Mouse (Mus musculus): ENCODE data around the gene Arfip2. TPM values are rescaled to one million over a fixed set of nuclear protein-coding genes. Genes with fewer than 3 reads are reported as not detected.

The Arfip2 gene
- total and polyA plus RNA-seq, 2 experiments, result 4.9 to 28.6 TPM

DNA sequence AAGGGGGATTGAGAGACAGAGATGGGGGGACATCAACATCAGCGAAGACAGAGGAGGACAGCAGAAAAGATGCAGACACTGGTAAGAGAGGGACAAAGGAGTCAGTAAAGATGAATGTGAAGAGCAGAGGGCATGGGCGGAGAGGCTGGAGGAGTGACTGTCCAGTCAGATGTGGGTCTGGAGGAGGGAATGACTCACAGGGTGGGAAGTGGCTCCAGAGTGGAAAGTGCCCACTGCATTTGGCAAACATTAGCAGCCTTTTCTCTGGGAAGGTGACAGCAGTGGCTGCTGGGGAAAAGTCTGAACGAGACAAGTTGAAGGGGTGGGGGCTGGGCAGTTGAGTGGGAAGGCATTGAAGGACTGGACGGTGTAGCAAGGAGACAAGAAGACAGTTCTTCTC, 19.2 kb downstream of the Arfip2 start:
- Histone ChIP-seq H3K27ac (replicated peaks; ENCODE audit: insufficient read depth, low read depth, low read length) (no peak overlapping the region), H3K4me3 (ENCODE audit: insufficient read depth, low read depth, low read length) (no peak overlapping the region), H3K4me1 (ENCODE audit: control insufficient read depth, insufficient read depth, low read length) (peaks cover 3% of the 10 kb centered on the region; the same call in 1 of the 2 replicates), H3K79me2 (ENCODE audit: control insufficient read depth, insufficient read depth, low read length) (no peaks in the 10 kb centered on the region), H3K27me3 (ENCODE audit: control insufficient read depth, insufficient read depth, low read length) (no peaks in the 10 kb centered on the region), H3K36me3 (ENCODE audit: control insufficient read depth, insufficient read depth, low read length) (peaks cover 26% of the 10 kb centered on the region), H3K9ac (ENCODE audit: low read depth, low read length) (no peak overlapping the region)
- TF ChIP-seq CTCF (IDR thresholded peaks at IDR 0.05; ENCODE audit: low read depth, low read length) (no peak), POLR2A (IDR thresholded peaks at IDR 0.05; ENCODE audit: extremely low read depth, insufficient read depth, low read length) (no peak)
- DNase-seq (ENCODE audit: extremely low read depth, low read depth, low spot score), result no peak
- 87% methylated on average over 4 of the region's 4 CpGs for WGBS

GRCm38 (mm10) chr7:105619701-105620100, 20.5 kb downstream of the Arfip2 start:
- H3K27me3 ChIP-seq (ENCODE audit: control insufficient read depth, insufficient read depth, low read length), result no peaks in the 10 kb centered on the region
- peaks cover 3% of the 10 kb centered on the region; the same call in 1 of the 2 replicates for H3K4me1 ChIP-seq (ENCODE audit: control insufficient read depth, insufficient read depth, low read length)
- H3K79me2 ChIP-seq (ENCODE audit: control insufficient read depth, insufficient read depth, low read length), result no peaks in the 10 kb centered on the region
- 62% methylated on average over 3 of the region's 3 CpGs for WGBS
- no peak for TF ChIP-seq POLR2A (IDR thresholded peaks at IDR 0.05; ENCODE audit: extremely low read depth, insufficient read depth, low read length)
- TF ChIP-seq CTCF (IDR thresholded peaks at IDR 0.05; ENCODE audit: low read depth, low read length), result no peak
- no peak overlapping the region for H3K4me3 ChIP-seq (ENCODE audit: insufficient read depth, low read depth, low read length)
- no peak overlapping the region for H3K27ac ChIP-seq (replicated peaks; ENCODE audit: insufficient read depth, low read depth, low read length)
- peaks cover 27% of the 10 kb centered on the region for H3K36me3 ChIP-seq (ENCODE audit: control insufficient read depth, insufficient read depth, low read length)
- H3K9ac ChIP-seq (ENCODE audit: low read depth, low read length), result no peak overlapping the region
- no peak for DNase-seq (ENCODE audit: extremely low read depth, low read depth, low spot score)

GRCm38 (mm10) chr7:105617810-105618209, 22.4 kb downstream of the Arfip2 start:
- Histone ChIP-seq H3K79me2 (ENCODE audit: control insufficient read depth, insufficient read depth, low read length) (no peaks in the 10 kb centered on the region), H3K9ac (ENCODE audit: low read depth, low read length) (no peak overlapping the region), H3K27me3 (ENCODE audit: control insufficient read depth, insufficient read depth, low read length) (no peaks in the 10 kb centered on the region), H3K4me3 (ENCODE audit: insufficient read depth, low read depth, low read length) (no peak overlapping the region), H3K4me1 (ENCODE audit: control insufficient read depth, insufficient read depth, low read length) (peaks cover 3% of the 10 kb centered on the region; the same call in 1 of the 2 replicates), H3K27ac (replicated peaks; ENCODE audit: insufficient read depth, low read depth, low read length) (no peak overlapping the region), H3K36me3 (ENCODE audit: control insufficient read depth, insufficient read depth, low read length) (peaks cover 20% of the 10 kb centered on the region)
- no peak for DNase-seq (ENCODE audit: extremely low read depth, low read depth, low spot score)
- no peak for TF ChIP-seq CTCF (IDR thresholded peaks at IDR 0.05; ENCODE audit: low read depth, low read length)
- no peak for TF ChIP-seq POLR2A (IDR thresholded peaks at IDR 0.05; ENCODE audit: extremely low read depth, insufficient read depth, low read length)
- WGBS, result 97% methylated on average over 22 of the region's 22 CpGs

DNA sequence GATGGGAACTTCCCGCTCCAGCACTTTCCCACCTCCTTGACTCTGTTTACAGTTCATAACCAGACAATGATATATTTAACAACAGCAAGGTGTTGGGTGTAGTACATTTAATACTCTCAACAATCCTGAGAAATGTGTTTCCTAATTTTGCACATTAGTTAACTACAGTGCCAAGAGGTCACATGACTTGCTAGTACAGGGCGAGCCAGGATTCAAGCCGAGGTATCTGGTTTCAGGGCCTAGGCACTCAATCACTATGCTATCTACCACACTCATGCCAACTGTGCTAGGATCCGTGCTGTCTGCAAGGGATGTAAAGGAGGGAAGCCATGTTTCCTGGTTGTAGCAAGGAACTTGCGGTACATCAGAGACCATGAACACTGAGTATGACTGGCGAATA, 23.7 kb downstream of the Arfip2 start:
- peaks cover 23% of the 10 kb centered on the region for H3K36me3 ChIP-seq (ENCODE audit: control insufficient read depth, insufficient read depth, low read length)
- DNase-seq (ENCODE audit: extremely low read depth, low read depth, low spot score), result peak; percentile 54
- no peaks in the 10 kb centered on the region for H3K79me2 ChIP-seq (ENCODE audit: control insufficient read depth, insufficient read depth, low read length)
- H3K9ac ChIP-seq (ENCODE audit: low read depth, low read length), result no peak overlapping the region
- no peaks in the 10 kb centered on the region for H3K27me3 ChIP-seq (ENCODE audit: control insufficient read depth, insufficient read depth, low read length)
- H3K27ac ChIP-seq (replicated peaks; ENCODE audit: insufficient read depth, low read depth, low read length), result no peak overlapping the region
- 65% methylated on average over 6 of the region's 6 CpGs for WGBS
- peaks cover 3% of the 10 kb centered on the region; the same call in 1 of the 2 replicates for H3K4me1 ChIP-seq (ENCODE audit: control insufficient read depth, insufficient read depth, low read length)
- TF ChIP-seq POLR2A (IDR thresholded peaks at IDR 0.05; ENCODE audit: extremely low read depth, insufficient read depth, low read length), result no peak
- H3K4me3 ChIP-seq (ENCODE audit: insufficient read depth, low read depth, low read length), result no peak overlapping the region

DNA sequence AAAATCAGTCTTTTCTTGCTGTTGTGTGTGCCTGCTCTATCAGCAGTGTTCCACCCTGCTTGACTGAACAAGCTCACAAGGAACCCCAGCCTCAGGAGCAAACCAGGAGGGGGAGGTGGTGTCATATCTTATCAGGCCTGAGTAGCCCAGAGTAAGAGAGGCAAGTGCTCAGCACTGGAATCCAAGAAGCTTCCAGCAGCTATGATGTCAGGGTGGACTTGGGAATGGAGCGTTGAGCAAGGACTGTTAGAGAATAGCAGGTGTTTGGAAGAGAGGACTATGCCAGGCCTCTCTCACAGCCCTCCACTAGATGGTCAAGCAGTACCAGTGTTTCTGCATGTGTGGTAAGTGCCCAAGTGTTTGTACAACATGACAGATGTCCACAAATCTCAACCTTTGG, 24.5 kb downstream of the Arfip2 start:
- WGBS, result 30% methylated on average over 1 of the region's 1 CpGs
- H3K27me3 ChIP-seq (ENCODE audit: control insufficient read depth, insufficient read depth, low read length), result no peaks in the 10 kb centered on the region
- peaks cover 28% of the 10 kb centered on the region for H3K36me3 ChIP-seq (ENCODE audit: control insufficient read depth, insufficient read depth, low read length)
- DNase-seq (ENCODE audit: extremely low read depth, low read depth, low spot score), result peak; percentile 73
- no peak overlapping the region for H3K4me3 ChIP-seq (ENCODE audit: insufficient read depth, low read depth, low read length)
- no peak overlapping the region for H3K9ac ChIP-seq (ENCODE audit: low read depth, low read length)
- no peaks in the 10 kb centered on the region for H3K79me2 ChIP-seq (ENCODE audit: control insufficient read depth, insufficient read depth, low read length)
- peaks cover 3% of the 10 kb centered on the region; the same call in 1 of the 2 replicates for H3K4me1 ChIP-seq (ENCODE audit: control insufficient read depth, insufficient read depth, low read length)
- no peak overlapping the region; the same call in 1 of the 2 replicates for H3K27ac ChIP-seq (replicated peaks; ENCODE audit: insufficient read depth, low read depth, low read length)
- TF ChIP-seq CTCF (IDR thresholded peaks at IDR 0.05; ENCODE audit: low read depth, low read length) (no peak), POLR2A (IDR thresholded peaks at IDR 0.05; ENCODE audit: extremely low read depth, insufficient read depth, low read length) (no peak)

- no peak for TF ChIP-seq POLR2A (IDR thresholded peaks at IDR 0.05; ENCODE audit: extremely low read depth, insufficient read depth, low read length)
- no peak for TF ChIP-seq CTCF (IDR thresholded peaks at IDR 0.05; ENCODE audit: low read depth, low read length)
- Histone ChIP-seq H3K4me1 (ENCODE audit: control insufficient read depth, insufficient read depth, low read length) (peaks cover 3% of the 10 kb centered on the region; the same call in 1 of the 2 replicates), H3K4me3 (ENCODE audit: insufficient read depth, low read depth, low read length) (no peak overlapping the region), H3K27me3 (ENCODE audit: control insufficient read depth, insufficient read depth, low read length) (no peaks in the 10 kb centered on the region), H3K9ac (ENCODE audit: low read depth, low read length) (no peak overlapping the region), H3K36me3 (ENCODE audit: control insufficient read depth, insufficient read depth, low read length) (peaks cover 34% of the 10 kb centered on the region), H3K79me2 (ENCODE audit: control insufficient read depth, insufficient read depth, low read length) (no peaks in the 10 kb centered on the region), H3K27ac (replicated peaks; ENCODE audit: insufficient read depth, low read depth, low read length) (no peak overlapping the region)
- no peak for DNase-seq (ENCODE audit: extremely low read depth, low read depth, low spot score)
- 92% methylated on average over 1 of the region's 1 CpGs for WGBS
Measured at GRCm38 (mm10) chr7:105614400-105614799, 25.8 kb downstream of the Arfip2 start.
